In genomic region chr1:38130715-38131483, GRCm38 (mm10) we compare ENCODE assay signal across 8 mouse cellular contexts. TPM values are rescaled to one million over a fixed set of nuclear protein-coding genes. Genes with fewer than 3 reads are reported as not detected.
DNase-seq lines count a peak whose midpoint lies in the region; ATAC-seq and TF ChIP-seq lines count a peak whose summit lies in the region.

No protein-coding gene starts in this region.

- no peak overlapping the region for H3K27ac ChIP-seq in kidney, embryonic 16.5 days (ENCODE audit: low read length)
- H3K27ac ChIP-seq in kidney, adult 2 months (ENCODE audit: insufficient read depth, low read depth, low read length): no peak overlapping the region
- H3K27ac ChIP-seq in neural tube, embryonic 13.5 days (replicated peaks): peak overlapping the region; percentile 97

- no peak overlapping the region for H3K9ac ChIP-seq in kidney, embryonic 16.5 days (replicated peaks; ENCODE audit: low read length)
- H3K9ac ChIP-seq in neural tube, embryonic 13.5 days: 0 out of 2 replicates have a peak overlapping the region, but pooled peaks have one; percentile 92

- peaks cover 23% of the 10 kb centered on the region for H3K4me1 ChIP-seq in kidney, embryonic 16.5 days (ENCODE audit: insufficient read depth, low read length)
- peaks cover 4% of the 10 kb centered on the region; the same call in 1 of the 2 replicates for H3K4me1 ChIP-seq in kidney, adult 2 months (ENCODE audit: control insufficient read depth, insufficient read depth, low read length)
- H3K4me1 ChIP-seq in neural tube, embryonic 13.5 days (replicated peaks): peaks cover 34% of the 10 kb centered on the region

- 0 out of 2 replicates have a peak overlapping the region, but pooled peaks have one; percentile 92 for H3K4me2 ChIP-seq in kidney, embryonic 16.5 days (replicated peaks; ENCODE audit: low read depth, low read length)
- peak overlapping the region; percentile 73 for H3K4me2 ChIP-seq in neural tube, embryonic 13.5 days

- WGBS in kidney, embryonic 16.5 days: 48% methylated on average over 10 of the region's 10 CpGs
- WGBS in kidney, adult 2 months: 67% methylated on average over 10 of the region's 10 CpGs
- 51% methylated on average over 10 of the region's 10 CpGs for WGBS in neural tube, embryonic 13.5 days

- TF ChIP-seq POLR2A in kidney, adult 2 months (IDR thresholded peaks at IDR 0.05; ENCODE audit: low read depth, low read length): no peak

- DNase-seq in kidney, adult 2 months: no peak
- DNase-seq in MN1 (ENCODE audit: low spot score): peak; percentile 40
- DNase-seq in natural killer cell, adult 2 months (ENCODE audit: low spot score in 2 of 2): no peak
- DNase-seq in layer of hippocampus, adult 8-10 months (ENCODE audit: low spot score in 2 of 2): no peak
- no peak for DNase-seq in gastrocnemius, postnatal 25 days

- no peak for TF ChIP-seq CTCF in kidney, adult 2 months (conservative IDR thresholded peaks at IDR 0.05; ENCODE audit: insufficient read depth, insufficient read length, low read depth, low read length)

- H3K4me3 ChIP-seq in kidney, embryonic 16.5 days (ENCODE audit: low read length): no peak overlapping the region
- no peak overlapping the region for H3K4me3 ChIP-seq in kidney, adult 2 months (ENCODE audit: insufficient read depth, low read depth, low read length)
- no peak overlapping the region for H3K4me3 ChIP-seq in neural tube, embryonic 13.5 days

- H3K27me3 ChIP-seq in kidney, embryonic 16.5 days (ENCODE audit: insufficient read depth, low read length): no peaks in the 10 kb centered on the region
- no peaks in the 10 kb centered on the region for H3K27me3 ChIP-seq in kidney, adult 2 months (replicated peaks; ENCODE audit: control insufficient read depth, insufficient read depth, low read length)
- no peaks in the 10 kb centered on the region for H3K27me3 ChIP-seq in neural tube, embryonic 13.5 days

- H3K9me3 ChIP-seq in kidney, embryonic 16.5 days (ENCODE audit: low read length): no peaks in the 10 kb centered on the region
- no peaks in the 10 kb centered on the region for H3K9me3 ChIP-seq in neural tube, embryonic 13.5 days

- ATAC-seq in kidney, embryonic 16.5 days (ENCODE audit: low FRiP score, low TSS enrichment): no peak
- peak; percentile 75 for ATAC-seq in erythroid progenitor cell, adult 5-6 weeks (replicated peaks; ENCODE audit: low FRiP score, poor library complexity, severe bottlenecking)
- no peak for ATAC-seq in neural tube, embryonic 13.5 days (ENCODE audit: low read depth)

- H3K36me3 ChIP-seq in kidney, embryonic 16.5 days (ENCODE audit: insufficient read depth, low read length): no peaks in the 10 kb centered on the region
- H3K36me3 ChIP-seq in kidney, adult 2 months (ENCODE audit: control insufficient read depth, insufficient read depth, low read length): no peaks in the 10 kb centered on the region
- no peaks in the 10 kb centered on the region for H3K36me3 ChIP-seq in neural tube, embryonic 13.5 days

RNA-seq across cellular contexts. Expression of gene Rev1, which starts 1.3 kb away (rescaled TPM):
- polyA plus RNA-seq in kidney, embryonic 16.5 days (2015; fragmentation: Nextera tagmentation; extraction: Ambion mirVana): 18.2 and 22.8 TPM in 2 replicates
- polyA plus RNA-seq in kidney, adult 2 months (2012; rRNA removed): 7.7 and 8.4 TPM in 2 replicates
- total RNA-seq in erythroid progenitor cell, adult 5-6 weeks (2015; ENCODE audit: low replicate concordance): 56.2 and 59.8 TPM in 2 replicates
- total RNA-seq in erythroid progenitor cell, adult 5-6 weeks (2017; ENCODE audit: low replicate concordance): 64.8 and 109 TPM in 2 replicates
- 33.7 and 46.4 TPM in 2 replicates for polyA plus RNA-seq in neural tube, embryonic 13.5 days (2015; fragmentation: Nextera tagmentation; extraction: Ambion mirVana)
- total RNA-seq in layer of hippocampus, adult 8-10 months (2022): 10 to 100 TPM; 39.3 to 45.4 (median 43.0) TPM
- 10 to 100 TPM; 16.3 to 16.6 TPM for total RNA-seq in gastrocnemius, postnatal 25 days (2021)
